In the genomic region with DNA sequence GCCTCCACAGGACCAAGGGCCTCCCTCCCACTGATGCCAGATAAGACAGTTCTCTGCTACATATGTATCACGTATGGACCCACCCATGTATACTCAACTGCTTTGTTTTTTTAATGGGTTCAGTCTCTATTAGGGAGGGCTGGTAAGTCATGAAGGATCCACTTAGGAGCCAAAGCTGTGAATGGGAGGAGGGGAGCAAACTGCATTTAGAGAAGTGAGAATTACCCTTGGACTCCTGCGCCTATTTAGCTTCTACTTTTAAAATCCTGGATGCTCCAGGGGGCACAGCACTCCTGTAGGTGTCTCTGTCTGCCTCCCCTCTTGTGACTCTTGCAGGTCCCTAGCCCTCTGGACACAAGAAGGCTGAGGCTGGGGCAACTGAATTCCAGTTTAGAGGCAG, we compare ENCODE assay signal across 17 mouse cellular contexts. TPM values are rescaled to one million over a fixed set of nuclear protein-coding genes. Genes with fewer than 3 reads are reported as not detected.
"Had no signal": no experiment of that assay in that cellular context is flagged by ENCODE, and none has a peak within 500 bp of the region (broad histone marks: within the 10 kb centered on the region; RNA-seq: fewer than 3 reads in every experiment).

No protein-coding gene starts in this region.

- H3K9me3 ChIP-seq: neural tube, embryonic 15.5 days; stomach, embryonic 15.5 days had no signal

- DNase-seq: retina, postnatal 1 day; right cerebral cortex, adult 18-20 months; right cerebral cortex, postnatal 14 days; right cerebral cortex, postnatal 25 days; right cerebral cortex, postnatal 4 days; thymus, adult 18-20 months; thymus, adult 2 months; thymus, postnatal 14 days; thymus, postnatal 25 days; thymus, postnatal 36 days; thymus, postnatal 4 days had no signal

- H3K27ac ChIP-seq: neural tube, embryonic 15.5 days; stomach, embryonic 15.5 days; stomach, postnatal 0 days had no signal

- H3K4me3 ChIP-seq: neural tube, embryonic 15.5 days; stomach, embryonic 15.5 days had no signal

- H3K36me3 ChIP-seq: neural tube, embryonic 15.5 days; stomach, embryonic 15.5 days had no signal

- H3K4me2 ChIP-seq: neural tube, embryonic 15.5 days; stomach, embryonic 15.5 days had no signal

- H3K9ac ChIP-seq: neural tube, embryonic 15.5 days; stomach, embryonic 15.5 days had no signal

RNA-seq across cellular contexts. Expression of a gene that starts 4.5 kb away (rescaled TPM):
- total RNA-seq: neutrophil, adult 5-6 weeks had no signal

RNA-seq across cellular contexts. Expression of a gene that starts 36.7 kb away (rescaled TPM):
- total RNA-seq: neutrophil, adult 5-6 weeks had no signal
- polyA plus RNA-seq: spleen, adult 2 months; thymus, postnatal 0 days had no signal
